Comparison of ENCODE assay signal across 8 mouse cellular contexts in the genomic region with DNA sequence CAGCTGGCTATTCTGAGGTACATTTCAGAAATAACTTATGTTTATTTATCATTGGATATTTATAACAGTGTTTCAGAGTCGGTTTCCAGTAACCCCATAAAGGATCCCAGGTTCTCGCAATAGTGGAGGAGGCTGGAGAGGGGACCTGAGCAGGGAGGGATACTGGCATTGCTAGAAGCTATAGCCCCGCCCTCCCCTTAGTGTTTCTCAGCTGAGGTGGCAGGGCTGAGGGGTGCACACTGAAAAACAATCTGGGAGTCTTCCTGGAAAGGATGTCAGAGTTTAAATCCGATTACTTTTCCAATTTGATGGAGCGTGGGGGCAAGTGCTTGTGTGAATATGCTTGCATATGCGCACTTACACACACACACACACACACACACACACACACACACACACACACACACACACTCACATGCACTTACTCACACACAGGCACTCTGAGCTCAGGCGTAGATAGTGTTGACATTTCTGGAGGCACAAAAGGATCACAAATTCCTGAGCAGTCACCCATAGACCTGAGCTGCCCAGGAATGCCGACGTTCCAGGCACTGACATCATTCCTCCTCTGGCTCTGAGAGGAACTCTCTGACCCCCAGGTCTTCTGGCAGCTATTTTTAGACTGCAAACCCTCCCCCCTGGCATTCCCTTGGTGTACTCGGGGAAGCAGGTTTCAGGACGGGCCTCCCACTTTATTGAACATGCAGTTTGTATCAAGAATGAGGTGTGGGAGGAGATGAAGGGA.
A peak's percentile ranks its signal among the peaks of the same experiment; 100 is the strongest.
DNase-seq lines count a peak whose midpoint lies in the region; ATAC-seq lines count a peak whose summit lies in the region.

No protein-coding gene starts in this region.

- no peak overlapping the region for H3K4me2 ChIP-seq in embryonic facial prominence, embryonic 15.5 days (replicated peaks)
- H3K4me2 ChIP-seq in lung, embryonic 15.5 days, result 0 out of 2 replicates have a peak overlapping the region, but pooled peaks have one; percentile 18

- ATAC-seq in embryonic facial prominence, embryonic 15.5 days (ENCODE audit: insufficient number of reproducible peaks, low FRiP score, low TSS enrichment, low read depth), result peak; percentile 72; the same call in 1 of the 2 replicates
- ATAC-seq in lung, embryonic 15.5 days (ENCODE audit: borderline replicate concordance, extremely low read depth, low FRiP score, low TSS enrichment), result peak; percentile 98
- no peak for ATAC-seq in inflammation-experienced regulatory T-cells, adult 6 months

- H3K27me3 ChIP-seq in embryonic facial prominence, embryonic 15.5 days, result no peaks in the 10 kb centered on the region
- no peaks in the 10 kb centered on the region for H3K27me3 ChIP-seq in lung, embryonic 15.5 days

- H3K4me3 ChIP-seq in embryonic facial prominence, embryonic 15.5 days (replicated peaks), result no peak overlapping the region
- no peak overlapping the region for H3K4me3 ChIP-seq in lung, embryonic 15.5 days

- H3K9me3 ChIP-seq in embryonic facial prominence, embryonic 15.5 days (replicated peaks), result no peaks in the 10 kb centered on the region
- H3K9me3 ChIP-seq in lung, embryonic 15.5 days, result no peaks in the 10 kb centered on the region

- intact Hi-C loops in heart, postnatal 25 days (cut with DNase I), result no loop called here

- peak; percentile 95 for DNase-seq in heart, adult 11 months
- no peak for DNase-seq in heart, postnatal 25 days (ENCODE audit: low spot score)
- peak; percentile 57 for DNase-seq in kidney, adult 18-20 months
- DNase-seq in T-cell, adult 2 months (ENCODE audit: low spot score), result no peak
- DNase-seq in layer of hippocampus, adult 9-10 months (ENCODE audit: low spot score), result no peak

- H3K4me1 ChIP-seq in embryonic facial prominence, embryonic 15.5 days, result peaks cover 19% of the 10 kb centered on the region
- H3K4me1 ChIP-seq in lung, embryonic 15.5 days, result peaks cover 20% of the 10 kb centered on the region

- H3K36me3 ChIP-seq in embryonic facial prominence, embryonic 15.5 days, result no peaks in the 10 kb centered on the region
- no peaks in the 10 kb centered on the region for H3K36me3 ChIP-seq in lung, embryonic 15.5 days

- no peak overlapping the region for H3K9ac ChIP-seq in embryonic facial prominence, embryonic 15.5 days
- H3K9ac ChIP-seq in lung, embryonic 15.5 days, result no peak overlapping the region

- WGBS in embryonic facial prominence, embryonic 15.5 days, result 10% methylated on average over 11 of the region's 11 CpGs
- WGBS in lung, embryonic 15.5 days, result 10% methylated on average over 11 of the region's 11 CpGs

- peak overlapping the region; percentile 60 for H3K27ac ChIP-seq in embryonic facial prominence, embryonic 15.5 days (replicated peaks)
- peak overlapping the region; percentile 56 for H3K27ac ChIP-seq in lung, embryonic 15.5 days

Comparison
In these comparisons a context has a peak if more than half of its experiments do, and no peak if none do; other contexts are left out.
1. DNase-seq: peak in heart, adult 11 months (single experiment) and kidney, adult 18-20 months (single experiment); none in heart, postnatal 25 days (single experiment), T-cell, adult 2 months (single experiment) and layer of hippocampus, adult 9-10 months (single experiment).